Mouse (Mus musculus) bone marrow macrophage, adult 2 months (primary cell): ENCODE data around the gene Pwwp2b. TPM values are rescaled to one million over a fixed set of nuclear protein-coding genes. Genes with fewer than 3 reads are reported as not detected.

ENCODE experiments used
- H3K27ac ChIP-seq: 2 replicates; pipeline ENCODE4 v1.5.1; 2012; ENCODE audit warnings: low read depth, low read length; ENCODE audit not compliant: insufficient read depth
- H3K4me1 ChIP-seq: 2 replicates; pipeline ENCODE4 v1.6.1; 2012; ENCODE audit warnings: low read length; ENCODE audit not compliant: control insufficient read depth, insufficient read depth
- H3K4me3 ChIP-seq: 2 replicates; pipeline ENCODE4 v1.5.1; 2012; ENCODE audit warnings: mild to moderate bottlenecking, low read length, moderate library complexity; ENCODE audit not compliant: insufficient read depth
- CTCF ChIP-seq: IDR thresholded peaks from 2 replicates; pipeline ENCODE4 v1.5.1; 2012; ENCODE audit warnings: low read depth, mild to moderate bottlenecking, low read length, moderate library complexity
- POLR2A ChIP-seq: IDR thresholded peaks from 2 replicates; pipeline ENCODE4 v1.6.1; 2012; ENCODE audit warnings: mild to moderate bottlenecking, low read depth, low read length, borderline replicate concordance
- polyA plus RNA-seq: library from polyadenylated mRNA; stranded (reverse); fragments of >200 nt; gene quantifications from 2 replicates; pipeline ENCODE4 v1.2.4, GENCODE M21; 2012; ENCODE audit not compliant: missing spikeins, insufficient read depth, insufficient read length

Gene Pwwp2b
- polyA plus RNA-seq, 1 experiment: 13.0 TPM

GRCm38 (mm10) chr7:139214596-139215340 lies 33.5 kb upstream of the Pwwp2b start:
- no peak for TF ChIP-seq CTCF
- no peak for TF ChIP-seq POLR2A
- no peak overlapping the region for H3K27ac ChIP-seq
- peaks cover 28% of the 10 kb centered on the region for H3K4me1 ChIP-seq
- no peak overlapping the region for H3K4me3 ChIP-seq

GRCm38 (mm10) chr7:139215516-139215915 lies 32.8 kb upstream of the Pwwp2b start:
- H3K27ac ChIP-seq: no peak overlapping the region
- no peak overlapping the region for H3K4me3 ChIP-seq
- TF ChIP-seq POLR2A (no peak), CTCF (no peak)
- H3K4me1 ChIP-seq: peaks cover 32% of the 10 kb centered on the region

GRCm38 (mm10) chr7:139215946-139216345 lies 32.3 kb upstream of the Pwwp2b start:
- H3K27ac ChIP-seq: no peak overlapping the region
- TF ChIP-seq POLR2A (no peak), CTCF (no peak)
- no peak overlapping the region for H3K4me3 ChIP-seq
- H3K4me1 ChIP-seq: peaks cover 34% of the 10 kb centered on the region

DNA sequence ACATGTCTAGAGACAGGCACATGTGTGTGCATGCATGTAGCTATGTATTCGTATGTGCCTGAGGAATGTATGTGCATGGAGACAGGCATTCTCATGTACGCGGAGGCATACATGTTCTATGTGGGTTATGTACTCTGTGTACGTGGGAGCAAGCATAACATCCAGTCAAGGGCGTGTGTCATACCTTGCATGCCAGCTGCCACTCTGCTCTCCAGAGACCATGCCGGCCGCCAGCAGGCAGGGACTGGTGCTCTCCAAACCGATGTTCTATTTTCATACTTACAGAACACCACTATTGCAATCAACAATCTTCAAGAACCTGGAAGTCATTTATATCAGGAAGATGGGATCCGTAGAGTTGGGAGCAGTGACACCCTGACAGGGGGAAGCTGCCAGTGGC lies 31.8 kb upstream of the Pwwp2b start:
- TF ChIP-seq POLR2A: no peak
- no peak for TF ChIP-seq CTCF
- Histone ChIP-seq H3K27ac (no peak overlapping the region), H3K4me3 (no peak overlapping the region), H3K4me1 (peaks cover 39% of the 10 kb centered on the region)

- TF ChIP-seq POLR2A (no peak), CTCF (no peak)
Measured at GRCm38 (mm10) chr7:139217046-139217445, 31.2 kb upstream of the Pwwp2b start.

DNA sequence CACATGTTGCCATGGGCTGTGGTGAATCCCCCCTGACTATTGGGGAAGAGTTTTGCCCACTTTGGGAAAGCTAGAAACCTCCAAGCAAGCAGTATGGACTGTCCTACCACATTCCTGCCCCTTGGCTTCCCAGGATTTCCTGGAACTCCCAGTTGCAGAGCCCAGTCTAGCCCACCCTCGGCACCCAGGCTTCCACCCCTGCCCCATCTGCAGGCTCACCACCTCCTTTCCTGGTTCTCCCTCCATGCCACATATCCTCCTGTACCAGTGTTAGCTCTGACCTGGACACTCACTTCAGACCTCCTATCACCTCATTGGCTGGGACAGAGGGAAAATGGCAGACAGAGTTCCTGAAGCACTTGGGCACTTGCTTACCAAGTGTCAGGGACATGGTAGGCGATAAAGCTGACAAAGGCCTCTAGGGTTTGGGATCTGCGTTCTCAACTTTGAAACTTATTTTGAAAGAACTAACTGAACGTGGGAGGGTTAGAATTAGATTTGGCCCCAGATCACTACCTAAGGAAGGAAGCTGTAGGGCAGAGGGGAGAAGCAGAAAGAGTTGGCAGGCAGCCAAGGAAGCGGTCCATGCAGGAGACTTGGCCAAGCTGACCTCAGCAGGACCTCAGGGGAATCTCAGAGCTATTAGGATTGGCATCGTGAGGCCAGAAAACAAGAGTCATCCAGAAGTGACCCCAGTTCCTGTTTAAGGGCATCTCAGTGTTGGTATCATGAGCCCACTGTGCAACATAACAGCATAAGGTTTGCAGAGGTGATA lies 29.5 kb upstream of the Pwwp2b start:
- no peak for TF ChIP-seq POLR2A
- TF ChIP-seq CTCF: no peak; the same call in 1 of the 2 replicates
- H3K27ac ChIP-seq: peak overlapping the region; percentile 88
- peaks cover 54% of the 10 kb centered on the region for H3K4me1 ChIP-seq
- no peak overlapping the region for H3K4me3 ChIP-seq

More at GRCm38 (mm10) chr7:139217046-139217445, 31.2 kb upstream of the Pwwp2b start:
- Histone ChIP-seq H3K4me3 (no peak overlapping the region), H3K27ac (no peak overlapping the region), H3K4me1 (peaks cover 40% of the 10 kb centered on the region)

GRCm38 (mm10) chr7:139219486-139219885 lies 28.8 kb upstream of the Pwwp2b start:
- H3K4me3 ChIP-seq: no peak overlapping the region
- peaks cover 60% of the 10 kb centered on the region for H3K4me1 ChIP-seq
- peak overlapping the region; percentile 88 for H3K27ac ChIP-seq
- TF ChIP-seq POLR2A (no peak), CTCF (no peak)

GRCm38 (mm10) chr7:139220303-139220702 lies 28.0 kb upstream of the Pwwp2b start:
- no peak for TF ChIP-seq CTCF
- no peak for TF ChIP-seq POLR2A
- Histone ChIP-seq H3K4me1 (peaks cover 68% of the 10 kb centered on the region), H3K27ac (peak overlapping the region; percentile 88)

DNA sequence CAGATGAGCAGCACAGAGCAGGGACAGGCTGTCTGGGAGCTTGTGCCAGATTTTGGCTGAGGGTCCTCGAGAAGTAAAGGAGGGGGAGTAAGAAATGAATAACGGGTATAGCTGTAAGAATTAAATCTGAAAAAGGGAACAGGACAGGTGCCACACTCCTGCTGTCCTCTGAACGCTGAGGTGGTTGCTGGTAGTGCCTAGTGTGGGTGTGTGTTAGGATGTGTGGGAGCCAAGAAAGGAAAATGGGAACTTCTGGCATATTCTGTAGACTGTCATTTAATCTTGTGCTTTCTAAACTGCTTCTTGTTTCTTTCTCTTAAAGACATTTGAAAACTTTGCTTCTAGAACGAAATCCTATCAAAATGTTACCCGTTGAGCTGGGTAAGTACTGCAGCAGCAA lies 27.2 kb upstream of the Pwwp2b start:
- Histone ChIP-seq H3K27ac (peak overlapping the region; percentile 76), H3K4me1 (peaks cover 76% of the 10 kb centered on the region), H3K4me3 (no peak overlapping the region)
- TF ChIP-seq CTCF (no peak), POLR2A (no peak)

More at GRCm38 (mm10) chr7:139220303-139220702, 28.0 kb upstream of the Pwwp2b start:
- no peak overlapping the region for H3K4me3 ChIP-seq

GRCm38 (mm10) chr7:139221856-139222255 lies 26.4 kb upstream of the Pwwp2b start:
- Histone ChIP-seq H3K4me1 (peaks cover 78% of the 10 kb centered on the region), H3K27ac (no peak overlapping the region)
- TF ChIP-seq CTCF (no peak), POLR2A (no peak)

More at GRCm38 (mm10) chr7:139221856-139222255, 26.4 kb upstream of the Pwwp2b start:
- no peak overlapping the region for H3K4me3 ChIP-seq
